Mouse (Mus musculus) megakaryocyte, embryonic 14.5 days (primary cell): ENCODE measurements around the gene Kcna1. TPM values are rescaled to one million over a fixed set of nuclear protein-coding genes. Genes with fewer than 3 reads are reported as not detected.

Experiments used
- H3K27me3 ChIP-seq: replicated peaks from 2 replicates; pipeline ENCODE3; 2012; ENCODE audit warnings: inconsistent platforms
- H3K36me3 ChIP-seq: replicated peaks from 2 replicates; pipeline ENCODE3; 2012; ENCODE audit warnings: low read length, inconsistent platforms, mixed read lengths
- H3K4me1 ChIP-seq: 2 replicates; pipeline ENCODE4 v1.6.1; 2012; ENCODE audit warnings: inconsistent platforms
- H3K4me3 ChIP-seq: replicated peaks from 2 replicates; pipeline ENCODE3; 2012; ENCODE audit warnings: moderate library complexity, mild to moderate bottlenecking, inconsistent platforms
- H3K9me3 ChIP-seq: 2 replicates; pipeline ENCODE4 v1.6.1; 2012; ENCODE audit warnings: inconsistent platforms
- FLI1 ChIP-seq: IDR thresholded peaks from 2 replicates; pipeline ENCODE4 v1.6.1; 2012; ENCODE audit warnings: low read length, inconsistent platforms, mixed read lengths
- GATA1 ChIP-seq: IDR thresholded peaks from 3 replicates; pipeline ENCODE4 v1.6.1; 2012; ENCODE audit warnings: mixed read lengths, low read length, inconsistent platforms, borderline replicate concordance
- polyA plus RNA-seq: library from polyadenylated mRNA; stranded (reverse); fragments of >175 nt; gene quantifications from 2 replicates; pipeline ENCODE4 v1.2.3, GENCODE M21; 2012; ENCODE audit warnings: low replicate concordance; ENCODE audit not compliant: insufficient read depth

Gene Kcna1
- not detected in 2 replicates for polyA plus RNA-seq

DNA sequence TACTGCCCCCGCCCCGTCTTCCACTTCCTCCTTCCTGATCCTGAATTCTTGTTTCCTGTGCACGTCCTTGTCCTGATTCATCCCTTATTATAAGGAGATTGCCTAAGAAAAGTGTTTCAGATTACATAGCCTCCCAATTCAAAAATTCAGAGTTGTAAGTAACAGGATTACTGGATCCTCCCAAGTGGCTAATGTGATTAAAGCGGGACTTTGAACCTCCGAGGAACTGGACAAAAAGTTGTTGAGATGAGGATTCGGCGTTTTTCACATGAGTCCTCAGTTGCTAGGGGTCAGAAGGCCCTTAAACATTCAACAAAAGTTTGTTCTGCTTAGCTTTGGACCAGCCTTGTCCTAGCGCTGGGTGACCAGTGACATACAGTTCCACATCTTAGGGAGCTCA, at the start of gene Kcna1:
Kcna1 (minus strand) TSS at position 4 of the 400 bp plus-strand sequence.
- Histone ChIP-seq H3K4me3 (no peak within 1 kb of the TSS), H3K27me3 (peaks cover 73% of the 10 kb centered on the region), H3K9me3 (peaks cover 11% of the 10 kb centered on the region; the same call in 1 of the 2 replicates), H3K4me1 (peaks cover 22% of the 10 kb centered on the region), H3K36me3 (no peaks in the 10 kb centered on the region)
- no peak for TF ChIP-seq FLI1
- TF ChIP-seq GATA1, result no peak

DNA sequence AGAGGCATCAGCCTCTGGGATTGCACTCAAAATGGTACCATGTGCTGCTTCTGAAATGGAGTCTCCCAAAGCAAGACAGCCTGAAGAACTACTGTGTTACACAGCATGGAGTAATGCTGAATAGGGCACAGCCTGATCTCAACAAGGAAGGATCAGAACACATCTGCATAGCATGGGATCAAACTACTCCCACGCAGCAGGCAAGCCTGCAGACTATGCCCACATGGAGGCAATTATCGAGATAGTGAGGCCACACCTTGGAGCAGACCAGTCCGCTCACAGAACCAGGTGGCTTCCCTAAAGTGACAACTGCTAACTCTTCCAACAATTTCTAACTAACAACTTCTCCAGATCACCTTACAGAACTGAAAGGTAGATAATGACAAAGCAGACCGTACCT, 40.9 kb upstream of the Kcna1 start:
- Histone ChIP-seq H3K27me3 (no peaks in the 10 kb centered on the region), H3K4me1 (no peaks in the 10 kb centered on the region), H3K9me3 (peaks cover 14% of the 10 kb centered on the region), H3K36me3 (no peaks in the 10 kb centered on the region), H3K4me3 (no peak overlapping the region)
- TF ChIP-seq FLI1 (no peak), GATA1 (no peak)

DNA sequence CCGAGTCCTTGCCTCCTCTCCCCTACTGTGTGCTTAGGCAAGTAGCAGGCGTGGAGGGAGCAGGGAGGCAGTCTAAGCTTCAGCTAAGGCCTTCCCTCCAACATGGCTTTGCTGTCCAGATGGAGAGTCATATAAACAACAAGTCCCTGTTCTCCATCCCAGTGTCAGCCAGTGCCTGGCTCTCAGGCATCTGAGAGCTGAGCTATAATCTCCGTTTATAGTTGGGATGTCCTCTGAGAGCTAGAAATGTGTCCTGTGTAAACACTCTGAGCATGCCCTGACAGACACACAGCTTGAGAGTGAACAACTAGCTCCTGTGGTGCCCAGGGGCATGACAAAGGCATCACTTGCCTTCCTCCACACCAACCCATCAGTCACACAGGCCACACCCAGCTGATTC, 39.0 kb upstream of the Kcna1 start:
- Histone ChIP-seq H3K4me3 (no peak overlapping the region), H3K4me1 (no peaks in the 10 kb centered on the region), H3K36me3 (no peaks in the 10 kb centered on the region), H3K27me3 (no peaks in the 10 kb centered on the region), H3K9me3 (peaks cover 7% of the 10 kb centered on the region; the same call in 1 of the 2 replicates)
- TF ChIP-seq GATA1, result no peak
- no peak for TF ChIP-seq FLI1

DNA sequence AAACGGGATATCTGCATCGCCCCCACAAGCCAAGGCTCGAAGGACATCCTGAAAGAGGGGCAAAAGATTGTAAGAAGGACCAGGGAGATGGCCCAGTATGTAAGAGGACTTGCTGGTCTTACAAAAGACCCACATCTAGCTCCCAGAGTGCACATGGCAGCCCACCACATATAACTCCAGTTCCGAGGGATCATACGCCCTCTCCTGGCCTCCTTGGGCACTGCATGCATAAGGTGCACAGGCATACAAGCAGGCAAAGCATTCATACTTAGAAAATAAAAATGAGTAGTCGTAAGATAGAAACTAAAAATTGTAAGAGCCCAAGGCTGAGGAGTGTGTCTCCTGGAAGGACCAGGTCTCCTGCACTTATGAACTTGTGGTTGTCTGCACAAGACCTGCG, 32.8 kb upstream of the Kcna1 start:
- no peak overlapping the region for H3K4me3 ChIP-seq
- no peaks in the 10 kb centered on the region for H3K9me3 ChIP-seq
- no peaks in the 10 kb centered on the region for H3K36me3 ChIP-seq
- peaks cover 4% of the 10 kb centered on the region for H3K27me3 ChIP-seq
- H3K4me1 ChIP-seq, result no peaks in the 10 kb centered on the region
- no peak for TF ChIP-seq GATA1
- no peak for TF ChIP-seq FLI1

DNA sequence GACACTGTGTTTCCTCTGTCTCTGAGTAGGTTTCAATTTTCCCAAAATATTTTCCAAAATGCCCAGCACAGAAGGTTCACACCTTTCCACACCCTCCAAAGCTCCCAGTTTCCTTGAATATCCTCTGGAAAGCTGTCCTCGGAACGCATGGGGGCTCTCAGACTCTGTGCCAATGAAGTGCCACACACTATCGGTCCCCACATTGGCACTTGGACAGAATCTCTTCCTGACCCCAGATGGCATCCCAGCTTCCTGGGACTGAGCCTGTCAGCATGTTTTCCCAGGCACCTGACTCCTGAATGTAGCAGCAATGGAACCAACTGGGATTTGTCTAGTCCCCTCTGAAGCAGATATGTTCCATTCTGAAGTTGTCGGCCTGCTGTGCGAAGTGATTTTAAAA, 20.8 kb upstream of the Kcna1 start:
- no peak overlapping the region for H3K4me3 ChIP-seq
- H3K4me1 ChIP-seq, result no peaks in the 10 kb centered on the region
- TF ChIP-seq GATA1 (no peak), FLI1 (no peak)
- H3K27me3 ChIP-seq, result peaks cover 23% of the 10 kb centered on the region
- no peaks in the 10 kb centered on the region for H3K36me3 ChIP-seq
- no peaks in the 10 kb centered on the region for H3K9me3 ChIP-seq

DNA sequence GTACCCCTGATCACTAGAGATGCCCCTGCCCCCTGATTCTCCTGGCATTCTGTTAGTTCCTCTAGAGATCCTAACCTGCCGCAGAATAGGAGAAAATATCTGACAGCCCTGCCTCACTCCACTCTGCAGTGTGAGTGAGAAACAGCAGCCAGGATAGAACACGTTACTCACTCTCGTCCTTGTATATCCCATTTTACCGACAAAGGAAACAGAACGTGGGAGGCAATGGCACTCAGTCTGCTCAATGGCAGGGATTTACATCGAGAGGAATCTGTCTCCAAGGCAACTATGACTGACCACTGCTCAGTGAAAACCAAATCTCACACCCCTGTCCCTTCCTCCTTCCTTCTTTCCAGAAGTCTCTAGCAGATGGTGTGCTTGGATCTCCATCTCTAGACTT, 19.9 kb upstream of the Kcna1 start:
- no peaks in the 10 kb centered on the region for H3K9me3 ChIP-seq
- TF ChIP-seq FLI1 (no peak), GATA1 (no peak)
- H3K27me3 ChIP-seq, result peaks cover 27% of the 10 kb centered on the region

DNA sequence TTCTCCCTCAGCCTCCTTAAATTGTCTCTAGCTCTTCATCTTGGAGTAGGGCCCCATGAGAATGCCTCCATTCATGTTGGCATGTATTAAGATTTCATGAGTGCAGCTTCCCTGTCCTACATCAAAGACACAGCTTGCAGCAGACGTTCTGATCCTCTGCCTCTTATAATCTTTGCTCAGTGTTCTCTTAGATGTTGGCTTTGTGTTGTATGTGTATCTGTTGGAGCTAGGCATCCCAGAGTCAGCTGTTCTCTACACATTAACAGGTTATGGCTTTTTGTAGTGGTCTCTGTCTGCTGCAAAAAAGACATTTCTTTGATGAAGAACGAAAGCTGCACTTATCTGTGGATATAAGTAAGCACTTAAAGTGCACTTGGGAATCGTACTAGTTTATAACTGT, 18.4 kb upstream of the Kcna1 start:
- Histone ChIP-seq H3K9me3 (no peaks in the 10 kb centered on the region), H3K27me3 (peaks cover 21% of the 10 kb centered on the region), H3K4me3 (no peak overlapping the region), H3K4me1 (no peaks in the 10 kb centered on the region), H3K36me3 (no peaks in the 10 kb centered on the region)
- TF ChIP-seq GATA1 (no peak), FLI1 (no peak)

More for the DNA sequence above, 19.9 kb upstream of the Kcna1 start:
- Histone ChIP-seq H3K4me3 (no peak overlapping the region), H3K36me3 (no peaks in the 10 kb centered on the region), H3K4me1 (no peaks in the 10 kb centered on the region)

DNA sequence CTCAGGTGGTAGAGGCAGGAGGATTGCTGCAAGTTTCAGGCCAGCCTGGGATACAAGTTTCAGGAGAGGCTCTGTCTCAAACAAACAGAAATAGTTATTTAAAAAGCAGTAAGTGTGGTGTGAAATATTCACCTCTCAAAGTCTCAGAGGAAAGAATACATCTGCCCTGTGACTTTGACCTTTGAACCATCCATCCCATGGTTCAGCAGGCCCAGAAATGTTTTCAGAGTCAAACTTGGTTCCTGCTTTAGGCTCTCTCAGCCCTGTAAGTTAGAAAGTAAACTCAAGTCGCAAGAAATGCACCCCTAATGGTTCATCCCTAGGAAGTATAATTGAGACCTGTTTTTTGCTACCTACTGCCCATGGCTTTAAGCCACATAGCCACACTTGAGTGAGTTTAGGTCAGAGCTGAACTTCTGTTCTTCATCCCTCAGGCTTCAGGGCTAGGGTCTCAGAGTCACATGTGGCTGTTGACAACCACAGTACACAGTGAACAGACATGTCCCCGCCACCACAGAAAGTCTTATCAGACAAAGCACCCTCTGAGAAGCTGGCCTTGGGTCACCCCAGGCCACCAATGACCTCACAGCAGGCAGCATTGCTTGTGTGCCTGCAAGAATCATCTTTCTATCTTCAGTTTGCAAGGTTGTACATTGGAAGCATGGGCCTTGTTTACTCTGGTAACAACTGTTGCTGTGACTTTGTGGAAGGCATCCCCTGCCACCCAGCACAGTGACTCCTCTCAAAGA, 11.6 kb upstream of the Kcna1 start:
- H3K27me3 ChIP-seq, result peaks cover 17% of the 10 kb centered on the region
- no peak overlapping the region for H3K4me3 ChIP-seq

DNA sequence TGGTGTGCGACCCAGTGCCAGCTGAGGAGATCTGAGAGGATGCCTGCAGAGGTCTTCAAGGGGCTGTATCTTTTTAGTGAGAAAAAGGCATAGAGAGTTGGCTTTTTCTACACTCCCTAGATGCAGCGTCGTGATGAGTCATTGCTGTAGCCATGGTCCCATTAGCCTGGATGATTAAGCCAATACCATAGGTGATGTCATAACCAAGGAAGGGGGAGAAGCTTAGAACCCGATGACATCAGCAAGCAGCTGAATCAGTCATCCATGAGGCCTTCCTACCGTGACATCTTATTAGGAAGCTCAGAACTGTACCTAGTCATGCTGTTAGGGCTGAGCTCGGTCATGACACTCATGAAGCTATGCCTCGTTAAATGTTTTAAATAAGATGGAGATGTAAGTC, 7.4 kb upstream of the Kcna1 start:
- no peak for TF ChIP-seq FLI1
- TF ChIP-seq GATA1, result no peak
- Histone ChIP-seq H3K4me1 (no peaks in the 10 kb centered on the region), H3K36me3 (no peaks in the 10 kb centered on the region), H3K27me3 (peaks cover 16% of the 10 kb centered on the region), H3K4me3 (no peak overlapping the region), H3K9me3 (no peaks in the 10 kb centered on the region)

More for the DNA sequence above, 11.6 kb upstream of the Kcna1 start:
- H3K9me3 ChIP-seq, result no peaks in the 10 kb centered on the region
- H3K36me3 ChIP-seq, result no peaks in the 10 kb centered on the region
- no peak for TF ChIP-seq FLI1
- no peak for TF ChIP-seq GATA1
- H3K4me1 ChIP-seq, result no peaks in the 10 kb centered on the region

DNA sequence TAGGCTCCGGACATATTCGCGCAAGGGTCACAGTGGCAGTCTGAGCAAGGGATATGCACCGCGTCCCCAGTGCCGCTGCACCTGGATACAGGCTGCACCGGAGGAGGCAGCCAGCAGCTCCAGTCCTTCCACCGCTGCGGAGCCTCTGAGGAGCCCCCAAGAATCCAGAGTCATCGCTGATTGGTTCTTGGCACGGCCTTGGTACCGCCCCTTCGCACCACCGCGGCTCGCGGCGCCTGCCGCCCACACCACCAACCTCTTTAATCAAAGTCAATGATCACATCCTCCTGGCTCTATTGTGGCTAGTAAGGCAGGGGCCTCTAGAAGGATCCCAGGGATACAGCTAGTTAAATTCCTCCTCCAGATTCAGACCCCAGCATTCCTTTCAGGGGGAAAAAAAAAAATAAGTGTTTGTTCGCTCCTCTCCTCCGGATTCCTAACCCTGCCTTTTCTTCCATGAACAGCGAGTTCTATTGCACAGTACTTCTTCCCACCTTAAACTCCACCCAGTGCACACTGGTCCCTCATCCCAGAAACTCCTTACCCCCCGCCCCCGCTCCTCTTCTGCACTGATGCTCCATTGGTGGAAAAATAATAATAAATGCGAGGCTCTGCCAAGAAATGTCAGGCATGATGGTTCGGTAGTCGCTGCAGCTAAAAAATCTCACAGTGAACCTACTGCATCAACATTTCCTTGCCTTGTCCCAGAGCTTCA, 383 bp downstream of the Kcna1 start:
- Histone ChIP-seq H3K9me3 (peaks cover 11% of the 10 kb centered on the region; the same call in 1 of the 2 replicates), H3K4me1 (peaks cover 22% of the 10 kb centered on the region), H3K36me3 (no peaks in the 10 kb centered on the region), H3K4me3 (no peak overlapping the region), H3K27me3 (peaks cover 75% of the 10 kb centered on the region)
- TF ChIP-seq FLI1, result no peak
- TF ChIP-seq GATA1, result no peak
